Mouse (Mus musculus) ES-Bruce4 (cell line): ENCODE data around the gene Lekr1. TPM values are rescaled to one million over a fixed set of nuclear protein-coding genes. Genes with fewer than 3 reads are reported as not detected.

Source experiments
- H3K27ac ChIP-seq: 2 replicates; pipeline ENCODE4 v1.5.1; 2012; ENCODE audit warnings: low read length, inconsistent platforms; ENCODE audit not compliant: insufficient read depth
- H3K27me3 ChIP-seq: 2 replicates; pipeline ENCODE4 v1.6.1; 2012; ENCODE audit warnings: mild to moderate bottlenecking, low read length, inconsistent platforms; ENCODE audit not compliant: control insufficient read depth, poor library complexity, insufficient read depth, severe bottlenecking
- H3K36me3 ChIP-seq: 2 replicates; pipeline ENCODE4 v1.6.1; 2012; ENCODE audit warnings: inconsistent platforms, mild to moderate bottlenecking, low read length, moderate library complexity; ENCODE audit not compliant: control insufficient read depth, poor library complexity, insufficient read depth, severe bottlenecking
- H3K4me1 ChIP-seq: one replicate; pipeline ENCODE4 v1.8.1; 2011; ENCODE audit warnings: low read length; ENCODE audit not compliant: control insufficient read depth, insufficient read depth
- H3K4me3 ChIP-seq: 2 replicates; pipeline ENCODE4 v1.5.1; 2011; ENCODE audit warnings: low read depth, mild to moderate bottlenecking, low read length
- H3K9ac ChIP-seq: 2 replicates; pipeline ENCODE4 v1.6.1; 2012; ENCODE audit warnings: low read depth, mild to moderate bottlenecking, inconsistent platforms; ENCODE audit not compliant: poor library complexity, severe bottlenecking
- H3K9me3 ChIP-seq: replicated peaks from 2 replicates; pipeline ENCODE4 v1.6.1; 2012; ENCODE audit warnings: mild to moderate bottlenecking, low read length, inconsistent platforms; ENCODE audit not compliant: control insufficient read depth, poor library complexity, insufficient read depth, severe bottlenecking
- CTCF ChIP-seq: IDR thresholded peaks from one replicate; pipeline ENCODE4 v1.8.1; 2011; ENCODE audit warnings: low read depth, low read length
- EP300 ChIP-seq: IDR thresholded peaks from 2 replicates; pipeline ENCODE4 v1.6.1; 2011; ENCODE audit warnings: low read depth, low read length; ENCODE audit not compliant: insufficient read depth
- POLR2A ChIP-seq: IDR thresholded peaks from one replicate; pipeline ENCODE4 v1.8.1; 2011; ENCODE audit warnings: low read length; ENCODE audit not compliant: insufficient read depth
- polyA plus RNA-seq: library from polyadenylated mRNA; stranded (reverse); fragments of >200 nt; gene quantifications from 2 replicates; pipeline ENCODE4 v1.2.4, GENCODE M21; 2011; ENCODE audit warnings: low read depth; ENCODE audit not compliant: missing spikeins, insufficient read depth, insufficient read length

The Lekr1 gene
- polyA plus RNA-seq, 1 experiment: 2.4 TPM

DNA sequence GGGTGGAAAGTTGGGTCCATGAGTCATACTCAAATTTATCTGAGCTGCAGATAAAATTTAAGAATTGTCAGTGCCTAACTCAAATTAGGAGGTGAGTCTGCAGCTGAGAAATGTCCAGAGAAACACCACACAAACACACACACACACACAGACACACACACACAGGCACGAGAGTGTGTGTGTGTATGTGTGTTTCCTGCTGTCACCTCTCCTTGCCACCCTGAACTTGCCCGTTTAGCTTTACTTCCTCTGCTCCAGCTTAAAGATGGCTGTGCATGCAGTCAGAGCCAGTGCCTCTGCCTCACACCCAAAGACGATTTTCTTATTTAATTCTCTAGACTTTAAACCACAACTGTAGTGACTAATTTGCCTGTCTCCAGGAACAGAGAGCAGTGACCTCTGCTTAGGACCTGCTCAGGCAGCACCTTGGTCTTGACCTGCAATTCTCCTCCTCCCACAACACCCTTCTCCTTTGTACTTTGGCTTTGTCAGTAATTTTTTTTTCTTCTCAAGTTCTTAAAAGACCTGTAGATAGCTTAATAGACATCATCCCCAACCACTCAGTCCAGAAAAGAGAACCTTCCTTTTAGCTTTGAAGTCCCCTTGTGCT lies 124.2 kb downstream of the Lekr1 start:
- no peak overlapping the region for H3K9ac ChIP-seq
- H3K27ac ChIP-seq: no peak overlapping the region

GRCm38 (mm10) chr3:65793561-65793960 lies 127.5 kb downstream of the Lekr1 start:
- Histone ChIP-seq H3K27ac (no peak overlapping the region), H3K36me3 (no peaks in the 10 kb centered on the region), H3K9ac (no peak overlapping the region), H3K4me1 (no peaks in the 10 kb centered on the region), H3K9me3 (no peaks in the 10 kb centered on the region), H3K27me3 (no peaks in the 10 kb centered on the region), H3K4me3 (no peak overlapping the region)
- TF ChIP-seq CTCF: no peak
- TF ChIP-seq POLR2A: no peak
- TF ChIP-seq EP300: no peak

More for the DNA sequence above, 124.2 kb downstream of the Lekr1 start:
- no peak overlapping the region for H3K4me3 ChIP-seq
- TF ChIP-seq POLR2A: no peak
- TF ChIP-seq CTCF: no peak
- no peak for TF ChIP-seq EP300
- no peaks in the 10 kb centered on the region for H3K4me1 ChIP-seq
- H3K36me3 ChIP-seq: no peaks in the 10 kb centered on the region
- no peaks in the 10 kb centered on the region for H3K27me3 ChIP-seq
- H3K9me3 ChIP-seq: no peaks in the 10 kb centered on the region

DNA sequence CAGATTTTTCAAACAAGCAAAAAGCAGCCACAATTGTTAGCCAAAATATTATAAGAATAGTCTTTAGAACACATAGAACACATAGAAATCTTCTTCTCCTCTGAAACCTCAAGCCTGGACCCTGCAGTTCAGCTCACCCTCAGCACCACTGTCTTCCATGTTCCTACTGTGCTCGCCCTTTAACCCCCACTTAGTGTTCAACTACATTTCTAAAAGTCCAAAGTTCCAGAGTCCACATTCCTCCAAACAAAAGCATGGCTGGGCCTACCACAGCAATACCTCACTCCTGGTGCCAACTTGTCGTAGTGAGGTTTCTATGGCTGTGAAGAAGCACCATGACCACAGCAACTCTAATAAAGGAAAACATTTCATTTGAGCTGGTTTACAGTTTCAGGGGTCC lies 128.7 kb downstream of the Lekr1 start:
- H3K36me3 ChIP-seq: no peaks in the 10 kb centered on the region
- H3K4me1 ChIP-seq: no peaks in the 10 kb centered on the region
- no peaks in the 10 kb centered on the region for H3K9me3 ChIP-seq
- no peak for TF ChIP-seq POLR2A
- no peak overlapping the region for H3K27ac ChIP-seq
- H3K9ac ChIP-seq: no peak overlapping the region
- H3K27me3 ChIP-seq: no peaks in the 10 kb centered on the region
- H3K4me3 ChIP-seq: no peak overlapping the region

DNA sequence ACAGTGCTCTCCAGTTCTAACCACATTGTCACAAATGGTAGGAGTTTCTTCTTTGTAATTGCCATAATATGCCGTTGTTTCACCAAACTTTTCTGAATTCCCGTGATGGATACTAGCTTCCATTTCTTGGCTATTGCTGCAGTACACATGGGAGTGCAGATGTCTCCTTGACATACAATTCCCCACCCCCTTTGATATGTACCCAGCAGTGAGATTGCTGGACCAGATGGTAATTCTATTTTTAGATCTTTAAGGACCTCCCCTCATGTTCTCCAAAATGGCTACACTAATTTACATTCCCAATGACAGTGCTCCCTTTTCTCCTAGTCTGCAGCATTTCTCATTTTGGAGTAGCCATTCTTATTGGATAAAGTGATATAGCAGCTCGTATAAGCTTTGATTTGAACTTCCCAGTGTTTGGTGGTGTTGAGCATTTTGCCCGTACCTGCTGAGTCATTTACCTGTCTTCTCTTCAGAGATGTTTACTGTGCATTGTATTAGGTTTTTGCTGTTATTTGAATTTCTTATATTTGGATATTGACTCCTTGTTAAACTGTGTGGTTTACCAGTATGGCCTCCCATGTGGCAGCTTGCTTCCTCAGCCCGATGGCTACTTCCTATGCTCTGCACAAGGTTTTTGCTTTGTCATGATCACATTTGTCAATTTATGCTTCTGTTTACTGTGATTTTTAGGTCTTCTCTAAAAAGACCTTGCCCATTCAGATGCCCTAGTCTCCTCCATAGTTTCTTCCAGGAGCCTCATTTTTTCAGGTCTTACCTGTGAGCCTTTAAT lies 131.5 kb downstream of the Lekr1 start:
- Histone ChIP-seq H3K9me3 (no peaks in the 10 kb centered on the region), H3K36me3 (no peaks in the 10 kb centered on the region), H3K4me1 (no peaks in the 10 kb centered on the region), H3K4me3 (no peak overlapping the region), H3K9ac (no peak overlapping the region), H3K27ac (no peak overlapping the region), H3K27me3 (no peaks in the 10 kb centered on the region)
- TF ChIP-seq EP300 (no peak), POLR2A (no peak), CTCF (no peak)

GRCm38 (mm10) chr3:65800962-65801361 lies 134.9 kb downstream of the Lekr1 start:
- TF ChIP-seq POLR2A (no peak), CTCF (no peak), EP300 (no peak)
- Histone ChIP-seq H3K9ac (no peak overlapping the region), H3K4me3 (no peak overlapping the region), H3K4me1 (no peaks in the 10 kb centered on the region), H3K27ac (no peak overlapping the region), H3K36me3 (no peaks in the 10 kb centered on the region), H3K27me3 (no peaks in the 10 kb centered on the region), H3K9me3 (no peaks in the 10 kb centered on the region)

GRCm38 (mm10) chr3:65802185-65802584 lies 136.2 kb downstream of the Lekr1 start:
- no peaks in the 10 kb centered on the region for H3K27me3 ChIP-seq
- no peak overlapping the region for H3K27ac ChIP-seq
- TF ChIP-seq CTCF: no peak
- TF ChIP-seq EP300: no peak
- TF ChIP-seq POLR2A: no peak
- no peak overlapping the region for H3K4me3 ChIP-seq
- no peak overlapping the region for H3K9ac ChIP-seq
- no peaks in the 10 kb centered on the region for H3K36me3 ChIP-seq
- H3K4me1 ChIP-seq: no peaks in the 10 kb centered on the region
- no peaks in the 10 kb centered on the region for H3K9me3 ChIP-seq
